Mouse (Mus musculus) left cerebral cortex, postnatal 4 days (tissue): ENCODE data around the gene Mbd3l1. TPM values are rescaled to one million over a fixed set of nuclear protein-coding genes. Genes with fewer than 3 reads are reported as not detected.

Source experiments
- DNase-seq: peaks from one replicate; pipeline ENCODE4 v3.0.0-alpha.2; 2022
- intact Hi-C: fragments of 180-260 bp; cut with DNase I; formaldehyde crosslinking; loops from one replicate; pipeline ENCODE4 v1.15.1; 2025
- microRNA-seq: library from miRNA; unstranded; fragments of <30 nt; microRNA quantifications from one replicate; pipeline ENCODE4 v1.2.0, GENCODE M21; 2022
- total RNA-seq, 2 experiments: library from RNA; stranded (reverse); gene quantifications; 2 replicates each; pipeline ENCODE4 v1.2.3; 2021

Mbd3l1 gene
- total RNA-seq, result not detected

- DNase-seq, result no peak
- intact Hi-C loops, result no loop called here
These were observed at the start of gene Mbd3l1, which contains the start of gene Zfp558 for GRCm38 (mm10) chr9:18478168-18478567. Mbd3l1 (plus strand) TSS chr9:18478359. Zfp558 (minus strand) TSS chr9:18478268.

GRCm38 (mm10) chr9:18430354-18430753 lies 47.8 kb upstream of the Mbd3l1 start, which contains the start of gene Mbd3l2:
Mbd3l2 (plus strand) TSS chr9:18430654.
- intact Hi-C loops, result no loop called here
- no peak for DNase-seq

- peak; percentile 48 for DNase-seq
- intact Hi-C loops, result no loop called here
These were observed 46.5 kb upstream of the Mbd3l1 start for GRCm38 (mm10) chr9:18431687-18432086.

DNA sequence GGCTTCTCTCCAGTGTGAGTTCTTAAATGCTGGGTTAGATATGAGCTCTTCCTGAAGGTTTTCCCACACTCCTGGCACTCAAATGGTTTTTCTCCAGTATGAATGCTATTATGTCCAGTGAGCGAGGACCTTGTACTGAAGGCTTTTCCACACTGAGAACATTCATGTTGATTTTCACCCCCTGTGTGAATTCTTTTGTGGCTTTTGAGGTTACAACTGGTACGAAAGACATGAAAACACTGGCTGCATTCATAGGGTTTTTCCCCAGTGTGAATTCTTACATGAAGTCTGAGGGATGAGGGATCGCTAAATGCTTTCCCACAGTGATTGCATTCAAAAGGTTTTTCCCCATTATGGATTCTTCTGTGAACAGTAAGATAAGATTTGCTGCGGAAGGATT lies 21.6 kb upstream of the Mbd3l1 start:
- no peak for DNase-seq
- intact Hi-C loops, result loop anchor here (10.0 kb wide), 1 partner anchor 152 kb away; no protein-coding TSS in a partner anchor

GRCm38 (mm10) chr9:18467350-18467749 lies 10.8 kb upstream of the Mbd3l1 start:
- no peak for DNase-seq
- intact Hi-C loops, result no loop called here

DNA sequence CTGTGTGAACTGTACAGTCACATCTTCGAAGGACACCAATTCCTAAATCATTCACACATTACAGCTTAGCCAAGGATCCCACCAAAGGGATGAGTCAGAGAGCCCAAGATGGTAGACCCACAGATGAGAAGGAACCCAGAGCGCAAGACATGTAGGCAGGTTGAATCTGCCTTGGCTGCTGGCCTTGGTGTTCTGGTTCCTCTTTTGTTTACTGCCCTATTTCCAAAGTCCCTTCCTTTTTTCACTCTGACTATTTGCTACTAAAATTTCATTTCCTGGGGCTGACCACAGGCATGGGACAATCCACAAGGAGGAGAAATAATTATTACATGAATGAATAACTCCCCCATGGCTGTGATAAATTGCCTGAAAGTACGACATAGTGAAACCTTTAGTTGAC lies 10.2 kb upstream of the Mbd3l1 start:
- DNase-seq, result no peak
- intact Hi-C loops, result no loop called here

DNA sequence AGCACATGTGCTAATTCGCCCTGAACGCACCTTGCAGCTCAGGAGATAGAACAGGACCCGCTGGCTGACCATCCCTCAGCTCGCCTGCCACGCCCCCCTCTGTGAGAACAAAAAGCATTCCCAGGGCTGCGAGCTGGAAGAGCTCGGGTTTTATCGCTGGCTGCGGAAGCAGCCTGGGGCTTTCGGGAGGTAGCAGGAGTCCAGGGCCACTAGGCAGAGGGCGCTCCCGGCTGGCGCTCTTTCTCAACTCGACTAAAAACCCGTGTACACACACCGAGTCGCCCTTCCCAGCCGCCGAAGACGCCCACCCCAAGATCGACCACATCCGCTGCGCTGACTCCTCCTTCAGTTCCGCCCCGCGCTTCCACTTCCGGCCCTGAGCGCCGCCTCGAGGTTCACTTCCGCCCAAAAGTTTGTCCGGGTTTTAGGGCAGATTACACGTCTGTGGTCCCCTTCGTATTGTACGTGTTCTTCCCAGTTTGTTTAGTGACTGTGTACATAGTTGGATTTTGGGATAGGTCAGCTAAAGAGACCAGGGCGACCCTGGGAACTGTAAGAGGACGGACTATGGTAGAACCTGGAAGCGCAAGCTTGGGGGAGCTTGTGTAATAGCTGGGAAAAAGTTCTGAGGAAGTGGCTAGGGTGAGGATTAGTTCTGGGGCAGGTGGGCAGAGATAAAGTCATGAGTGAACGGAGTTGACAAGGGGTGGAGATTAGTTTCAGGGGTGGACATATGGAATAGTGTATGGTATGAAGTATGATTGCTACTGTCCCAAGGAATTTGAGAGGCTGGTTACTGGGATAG lies 4.6 kb upstream of the Mbd3l1 start:
- peak; percentile 75 for DNase-seq
- intact Hi-C loops, result no loop called here

DNA sequence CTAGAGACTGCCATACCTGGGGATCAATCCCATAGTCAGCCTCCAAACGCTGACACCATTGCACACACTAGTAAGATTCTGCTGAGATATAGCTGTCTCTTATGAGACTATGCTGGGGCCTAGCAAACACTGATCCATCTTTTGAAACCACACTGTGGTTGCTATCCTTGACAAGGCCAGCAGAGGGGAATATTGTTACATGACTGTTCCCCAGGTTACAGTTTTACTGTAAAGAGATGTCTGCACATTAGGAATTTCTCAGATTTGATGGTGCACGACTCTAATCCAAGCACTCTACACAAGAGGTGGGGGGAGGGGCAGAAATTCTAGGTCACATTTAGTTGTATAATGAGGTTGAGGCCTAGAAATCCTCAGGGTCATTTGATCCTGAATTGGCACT lies 29.9 kb downstream of the Mbd3l1 start:
- no peak for DNase-seq
- intact Hi-C loops, result no loop called here

Small RNAs within 50 kb of the gene (microRNA-seq; reads per million reads assigned to microRNA genes)
- not detected for gene Gm22854

Other genes with a start within 250 kb of the Mbd3l1 start
- gene Chordc1, start 186.2 kb upstream of the Mbd3l1 start, total RNA-seq, result 10 to 100 TPM; 67.3 to 68.9 TPM
- 1 to 10 TPM; 1.6 to 2.6 TPM for gene Naalad2, start 75.4 kb upstream of the Mbd3l1 start, total RNA-seq
- gene Ubtfl1, start 73.9 kb upstream of the Mbd3l1 start, total RNA-seq, result not detected
- gene Mbd3l2, start 47.7 kb upstream of the Mbd3l1 start, total RNA-seq, result not detected
- 10 to 100 TPM; 20.8 to 21.6 TPM for gene Zfp558, start 91 bp upstream of the Mbd3l1 start, total RNA-seq
- gene Muc16, start 196.2 kb downstream of the Mbd3l1 start, total RNA-seq, result not detected